Mouse (Mus musculus): ENCODE measurements around the gene Gnb2.

DNA sequence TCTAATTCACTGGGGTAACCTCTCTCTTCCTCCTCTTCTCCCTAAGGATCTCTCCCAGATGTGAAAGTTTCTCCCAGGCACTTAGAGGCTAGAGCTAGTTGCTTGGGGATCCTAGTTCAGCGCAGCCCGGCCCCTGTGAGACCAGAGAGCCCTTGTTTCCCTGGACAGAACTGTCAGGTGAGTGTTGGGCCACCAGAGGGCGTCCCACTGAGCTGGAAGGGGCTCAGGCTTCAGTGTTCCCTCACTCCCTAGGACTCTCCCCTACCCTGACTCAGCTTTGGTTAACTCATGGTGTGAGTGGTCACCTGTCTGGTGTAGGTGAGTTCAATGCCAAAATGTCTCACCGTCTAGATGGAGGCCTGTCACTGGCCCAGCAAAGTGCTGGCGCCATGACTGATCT lies 14.9 kb downstream of the Gnb2 start, which contains the start of gene Gigyf1:
- no peak for TF ChIP-seq POLR2A (IDR thresholded peaks at IDR 0.05; ENCODE audit: borderline replicate concordance, extremely low read depth, low read depth, low read length)
- peak; percentile 52 for TF ChIP-seq CTCF (IDR thresholded peaks at IDR 0.05; ENCODE audit: insufficient read depth, low read length)

Measured in lung, adult 2 months (tissue).